Mouse (Mus musculus): Measurements from ENCODE around the gene Ier5. TPM values are rescaled to one million over a fixed set of nuclear protein-coding genes. Genes with fewer than 3 reads are reported as not detected.
A peak's percentile ranks its signal among the peaks of the same experiment; 100 is the strongest.

Gene Ier5
- total and polyA plus RNA-seq, 3 experiments: 7.2 to 7.4 TPM; not detected in 1

DNA sequence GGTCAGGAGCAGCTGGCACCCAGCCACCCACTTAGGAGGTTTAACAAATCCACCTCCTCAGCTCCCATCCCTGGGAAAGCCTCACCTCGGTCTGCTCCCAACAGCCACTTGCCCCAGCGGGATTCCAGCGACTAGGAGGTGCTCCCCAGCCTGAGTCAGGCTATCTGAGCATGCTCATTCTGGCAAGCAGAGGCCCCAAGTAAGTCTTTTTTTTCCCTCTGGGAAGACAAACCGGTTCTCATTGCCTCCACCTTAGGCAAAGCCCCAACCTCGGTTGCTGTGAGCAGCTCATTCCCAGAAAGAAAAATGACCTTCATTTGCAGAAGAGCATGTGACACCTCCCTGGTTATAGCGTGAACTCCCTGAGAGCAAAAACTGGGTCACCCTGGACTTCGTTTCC is 29.7 kb downstream of the Ier5 start:
- no peak overlapping the region for H3K27ac ChIP-seq (ENCODE audit: control insufficient read depth, low read depth, low read length)
- DNase-seq (ENCODE audit: low read depth, low spot score): no peak
- peaks cover 29 to 45% of the 10 kb centered on the region in 2 experiments for H3K4me1 ChIP-seq (ENCODE audit: control insufficient read depth in 1 of 2, insufficient read depth in 2 of 2, low read length in 2 of 2)
- no peaks in the 10 kb centered on the region for H3K79me2 ChIP-seq (ENCODE audit: control insufficient read depth, insufficient read depth, low read length, poor library complexity)
- no peak overlapping the region for H3K4me3 ChIP-seq (ENCODE audit: control insufficient read depth in 1 of 2, insufficient read depth in 1 of 2, low read depth in 2 of 2, low read length in 2 of 2)
- no peaks in the 10 kb centered on the region for H3K9me3 ChIP-seq (replicated peaks; ENCODE audit: insufficient read depth, low read length)
- H3K36me3 ChIP-seq (ENCODE audit: control insufficient read depth in 1 of 2, insufficient read depth in 2 of 2, low read length in 2 of 2): peaks cover 0 to 21% of the 10 kb centered on the region in 2 experiments; a peak in 2 of 4 replicates
- TF ChIP-seq HCFC1 (IDR thresholded peaks at IDR 0.05; ENCODE audit: low read depth, low read length) (no peak), BHLHE40 (IDR thresholded peaks at IDR 0.05; ENCODE audit: borderline replicate concordance, low read depth, low read length) (no peak), MAZ (IDR thresholded peaks at IDR 0.05; ENCODE audit: low read depth, low read length) (no peak), TAL1 (IDR thresholded peaks at IDR 0.05; ENCODE audit: low read length) (no peak), ZMIZ1 (IDR thresholded peaks at IDR 0.05; ENCODE audit: low read depth, low read length) (no peak)
- no peak overlapping the region for H3K9ac ChIP-seq (ENCODE audit: control insufficient read depth, low read depth, low read length, poor library complexity, severe bottlenecking)
- H3K27me3 ChIP-seq (ENCODE audit: control insufficient read depth in 1 of 2, insufficient read depth in 2 of 2, low read length in 2 of 2): no peaks in the 10 kb centered on the region

DNA sequence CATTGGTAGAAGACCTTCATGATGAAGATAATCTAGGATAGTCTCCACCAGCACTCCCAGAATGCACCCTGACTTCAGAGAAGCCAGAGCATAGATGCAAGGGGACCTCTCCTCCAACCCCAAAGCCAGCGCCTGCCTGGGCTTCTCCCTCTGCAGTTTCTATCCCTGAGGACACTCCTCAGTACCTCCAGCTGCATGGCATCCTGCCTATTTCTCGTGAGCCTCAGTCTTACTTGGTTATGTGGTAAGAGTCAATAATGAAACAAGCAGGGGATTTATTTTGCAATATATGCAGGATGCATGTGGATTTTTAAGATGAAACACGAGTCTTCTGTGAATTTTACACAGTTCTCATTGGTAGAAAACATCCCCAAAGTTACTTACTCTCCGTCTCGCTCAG is 33.2 kb downstream of the Ier5 start:
- Histone ChIP-seq H3K27ac (ENCODE audit: control insufficient read depth, low read depth, low read length) (no peak overlapping the region), H3K4me1 (ENCODE audit: control insufficient read depth in 1 of 2, insufficient read depth in 2 of 2, low read length in 2 of 2) (peaks cover 25 to 40% of the 10 kb centered on the region in 2 experiments)

DNA sequence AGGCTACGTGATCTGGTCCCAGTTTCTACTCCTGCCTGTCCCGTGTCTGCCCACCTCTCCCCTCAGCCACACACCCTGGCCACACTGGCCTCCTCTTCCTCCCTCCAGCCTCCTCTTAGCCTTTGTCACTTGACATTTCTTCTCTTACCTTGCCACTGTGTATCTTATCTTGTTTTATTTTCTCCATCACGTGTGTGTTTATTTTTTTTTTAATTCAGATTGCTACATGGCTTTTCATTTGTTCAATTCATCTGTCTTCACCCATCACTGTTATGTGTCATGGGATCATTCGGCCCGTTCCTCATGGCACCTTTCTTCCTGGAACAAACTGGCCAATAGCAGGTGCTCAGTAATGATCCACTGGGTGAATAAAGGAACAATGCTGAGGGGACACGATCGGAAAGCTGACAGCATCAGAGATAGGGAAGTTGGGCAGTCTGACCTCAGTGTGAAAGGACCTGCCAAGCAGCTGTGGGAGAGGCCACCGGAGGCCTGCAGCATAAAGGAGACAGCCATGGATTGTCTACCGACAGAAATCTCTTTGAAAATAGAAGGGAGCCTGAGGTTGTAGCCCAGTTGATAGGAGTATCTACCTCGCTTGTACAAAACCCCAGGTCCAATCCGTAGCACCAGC is 34.3 kb downstream of the Ier5 start:
- Histone ChIP-seq H3K4me1 (ENCODE audit: control insufficient read depth in 1 of 2, insufficient read depth in 2 of 2, low read length in 2 of 2) (peaks cover 22 to 36% of the 10 kb centered on the region in 2 experiments), H3K36me3 (ENCODE audit: control insufficient read depth in 1 of 2, insufficient read depth in 2 of 2, low read length in 2 of 2) (peaks cover 0 to 20% of the 10 kb centered on the region in 2 experiments; a peak in 2 of 4 replicates), H3K4me3 (ENCODE audit: control insufficient read depth in 1 of 2, insufficient read depth in 1 of 2, low read depth in 2 of 2, low read length in 2 of 2) (peak overlapping the region; percentile 1 to 30; a peak in 2 of 4 replicates), H3K27ac (ENCODE audit: control insufficient read depth, low read depth, low read length) (peak overlapping the region; percentile 30), H3K79me2 (ENCODE audit: control insufficient read depth, insufficient read depth, low read length, poor library complexity) (no peaks in the 10 kb centered on the region), H3K9me3 (replicated peaks; ENCODE audit: insufficient read depth, low read length) (no peaks in the 10 kb centered on the region), H3K9ac (ENCODE audit: control insufficient read depth, low read depth, low read length, poor library complexity, severe bottlenecking) (peak overlapping the region; percentile 24), H3K27me3 (ENCODE audit: control insufficient read depth in 1 of 2, insufficient read depth in 2 of 2, low read length in 2 of 2) (no peaks in the 10 kb centered on the region)
- peak; percentile 21 for DNase-seq (ENCODE audit: low read depth, low spot score)
- TF ChIP-seq MYC (IDR thresholded peaks at IDR 0.05; ENCODE audit: low read depth, low read length): no peak
- no peak for TF ChIP-seq POLR2AphosphoS5 (IDR thresholded peaks at IDR 0.05; ENCODE audit: borderline replicate concordance, low read depth, low read length)
- TF ChIP-seq USF2 (IDR thresholded peaks at IDR 0.05; ENCODE audit: borderline replicate concordance in 1 of 2, insufficient read depth in 1 of 2, low read depth in 1 of 2, low read length in 2 of 2): 0 out of 4 replicates have a peak, but pooled peaks of 1 of the 2 experiments have one; percentile 27
- TF ChIP-seq USF1 (IDR thresholded peaks at IDR 0.05; ENCODE audit: low read depth, low read length): peak; percentile 71
- no peak for TF ChIP-seq POLR2AphosphoS2 (IDR thresholded peaks at IDR 0.05; ENCODE audit: low read length)
- no peak for TF ChIP-seq NELFE (IDR thresholded peaks at IDR 0.05; ENCODE audit: low read depth, low read length)
- TF ChIP-seq RCOR1 (IDR thresholded peaks at IDR 0.05; ENCODE audit: low read depth, low read length): no peak
- no peak for TF ChIP-seq KAT2A (conservative IDR thresholded peaks at IDR 0.05; ENCODE audit: low read depth, low read length)
- no peak for TF ChIP-seq MXI1 (IDR thresholded peaks at IDR 0.05; ENCODE audit: low read depth, low read length)
- TF ChIP-seq ZC3H11A (IDR thresholded peaks at IDR 0.05; ENCODE audit: low read depth, low read length): no peak
- TF ChIP-seq BHLHE40 (IDR thresholded peaks at IDR 0.05; ENCODE audit: borderline replicate concordance, low read depth, low read length): peak; percentile 53; the same call in 1 of the 2 replicates
- no peak for TF ChIP-seq MAFK (IDR thresholded peaks at IDR 0.05; ENCODE audit: borderline replicate concordance, low read depth, low read length)
- no peak for TF ChIP-seq SIN3A (IDR thresholded peaks at IDR 0.05; ENCODE audit: low read length)
- TF ChIP-seq SMC3 (IDR thresholded peaks at IDR 0.05; ENCODE audit: low read depth, low read length): no peak
- TF ChIP-seq MAZ (IDR thresholded peaks at IDR 0.05; ENCODE audit: low read depth, low read length): no peak
- no peak for TF ChIP-seq CHD1 (IDR thresholded peaks at IDR 0.05; ENCODE audit: low read depth, low read length)
- TF ChIP-seq CTCF (IDR thresholded peaks at IDR 0.05 in 2 of 3, conservative IDR thresholded peaks at IDR 0.05 in 1 of 3; ENCODE audit: control insufficient read depth in 1 of 3, insufficient read depth in 1 of 3, low read depth in 2 of 3, low read length in 3 of 3, poor library complexity in 1 of 3, severe bottlenecking in 1 of 3): no peak
- no peak for TF ChIP-seq MYB (IDR thresholded peaks at IDR 0.05; ENCODE audit: low read depth, low read length)
- TF ChIP-seq ETS1 (IDR thresholded peaks at IDR 0.05; ENCODE audit: low read depth, low read length): no peak
- no peak for TF ChIP-seq POLR2A (IDR thresholded peaks at IDR 0.05; ENCODE audit: control insufficient read depth in 1 of 2, insufficient read depth in 1 of 2, low read depth in 1 of 2, low read length in 2 of 2, poor library complexity in 1 of 2)
- TF ChIP-seq HCFC1 (IDR thresholded peaks at IDR 0.05; ENCODE audit: low read depth, low read length): no peak

More for the DNA sequence above, 33.2 kb downstream of the Ier5 start:
- Histone ChIP-seq H3K27me3 (ENCODE audit: control insufficient read depth in 1 of 2, insufficient read depth in 2 of 2, low read length in 2 of 2) (no peaks in the 10 kb centered on the region), H3K36me3 (ENCODE audit: control insufficient read depth in 1 of 2, insufficient read depth in 2 of 2, low read length in 2 of 2) (peaks cover 0 to 22% of the 10 kb centered on the region in 2 experiments; a peak in 2 of 4 replicates), H3K79me2 (ENCODE audit: control insufficient read depth, insufficient read depth, low read length, poor library complexity) (no peaks in the 10 kb centered on the region), H3K9ac (ENCODE audit: control insufficient read depth, low read depth, low read length, poor library complexity, severe bottlenecking) (no peak overlapping the region), H3K9me3 (replicated peaks; ENCODE audit: insufficient read depth, low read length) (no peaks in the 10 kb centered on the region), H3K4me3 (ENCODE audit: control insufficient read depth in 1 of 2, insufficient read depth in 1 of 2, low read depth in 2 of 2, low read length in 2 of 2) (no peak overlapping the region)
- DNase-seq (ENCODE audit: low read depth, low spot score): no peak
- TF ChIP-seq TAL1 (IDR thresholded peaks at IDR 0.05; ENCODE audit: low read length) (no peak), HCFC1 (IDR thresholded peaks at IDR 0.05; ENCODE audit: low read depth, low read length) (no peak), E2F4 (IDR thresholded peaks at IDR 0.05; ENCODE audit: borderline replicate concordance, low read depth, low read length) (no peak), POLR2AphosphoS5 (IDR thresholded peaks at IDR 0.05; ENCODE audit: borderline replicate concordance, low read depth, low read length) (no peak)

Data from MEL (cell line).